Mouse (Mus musculus) c-Kit-positive CD71-positive TER-119-positive erythroid progenitor cells, embryonic 14.5 days (primary cell): ENCODE results near the gene A830031A19Rik.
A peak's percentile ranks its signal among the peaks of the same experiment; 100 is the strongest.

Experiments used
- DNase-seq: peaks from one replicate; pipeline ENCODE4 v3.0.0-alpha.2; 2013; ENCODE audit warnings: low spot score

Gene A830031A19Rik

GRCm38 (mm10) chr11:24074634-24075104 lies at the start of gene A830031A19Rik:
Gene A830031A19Rik, minus strand, starts transcription at chr11:24075054.
- no peak for DNase-seq

- DNase-seq = no peak
Observed at GRCm38 (mm10) chr11:24123991-24124390, 49.1 kb upstream of the A830031A19Rik start.

GRCm38 (mm10) chr11:24122899-24123298 lies 48.0 kb upstream of the A830031A19Rik start:
- no peak for DNase-seq

- DNase-seq = no peak
Observed at GRCm38 (mm10) chr11:24121136-24121535, 46.3 kb upstream of the A830031A19Rik start.

- no peak for DNase-seq
Observed at GRCm38 (mm10) chr11:24116582-24117318, 41.9 kb upstream of the A830031A19Rik start.

- DNase-seq = no peak
Observed at GRCm38 (mm10) chr11:24116041-24116440, 41.2 kb upstream of the A830031A19Rik start.

GRCm38 (mm10) chr11:24115017-24115752 lies 40.3 kb upstream of the A830031A19Rik start:
- DNase-seq = no peak

GRCm38 (mm10) chr11:24111720-24112119 lies 36.9 kb upstream of the A830031A19Rik start:
- no peak for DNase-seq

GRCm38 (mm10) chr11:24110113-24110512 lies 35.3 kb upstream of the A830031A19Rik start:
- no peak for DNase-seq

- no peak for DNase-seq
Observed at GRCm38 (mm10) chr11:24109388-24109787, 34.5 kb upstream of the A830031A19Rik start.

GRCm38 (mm10) chr11:24108974-24109373 lies 34.1 kb upstream of the A830031A19Rik start:
- no peak for DNase-seq

GRCm38 (mm10) chr11:24107414-24107813 lies 32.6 kb upstream of the A830031A19Rik start:
- DNase-seq = no peak

GRCm38 (mm10) chr11:24103128-24103742 lies 28.4 kb upstream of the A830031A19Rik start:
- no peak for DNase-seq

GRCm38 (mm10) chr11:24102372-24102771 lies 27.5 kb upstream of the A830031A19Rik start:
- no peak for DNase-seq

- DNase-seq = no peak
Observed at GRCm38 (mm10) chr11:24101625-24102024, 26.8 kb upstream of the A830031A19Rik start.

- DNase-seq = no peak
Observed at GRCm38 (mm10) chr11:24100449-24101070, 25.7 kb upstream of the A830031A19Rik start.

- DNase-seq = peak; percentile 62
Observed at GRCm38 (mm10) chr11:24099886-24100293, 25.0 kb upstream of the A830031A19Rik start.

GRCm38 (mm10) chr11:24099215-24099614 lies 24.4 kb upstream of the A830031A19Rik start:
- DNase-seq = no peak

GRCm38 (mm10) chr11:24098662-24099061 lies 23.8 kb upstream of the A830031A19Rik start:
- no peak for DNase-seq

- no peak for DNase-seq
Observed at GRCm38 (mm10) chr11:24098069-24098468, 23.2 kb upstream of the A830031A19Rik start.

- no peak for DNase-seq
Observed at GRCm38 (mm10) chr11:24097026-24097425, 22.2 kb upstream of the A830031A19Rik start.

GRCm38 (mm10) chr11:24096483-24096882 lies 21.6 kb upstream of the A830031A19Rik start:
- DNase-seq = no peak
